Comparison of ENCODE assay signal across 25 mouse cellular contexts in the genomic region with DNA sequence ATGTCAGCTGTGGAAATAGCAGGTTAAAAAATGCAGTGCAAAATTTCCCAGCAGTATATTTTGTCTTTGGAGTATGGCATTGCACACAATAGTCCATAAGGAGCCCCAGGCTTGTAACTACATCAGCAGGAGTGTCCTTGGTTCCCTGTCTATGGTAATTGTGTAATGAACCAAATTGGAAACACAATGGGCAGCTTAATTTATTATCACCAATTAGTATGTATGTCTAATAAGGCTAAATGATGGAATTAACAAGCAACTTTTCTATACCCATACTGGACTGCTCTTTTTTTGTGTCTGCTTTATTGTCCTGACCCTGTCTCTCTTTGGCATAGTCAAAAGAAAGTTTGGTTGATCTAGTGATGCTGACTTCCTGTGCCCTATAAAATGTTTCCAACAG.
"Had no signal": no experiment of that assay in that cellular context is flagged by ENCODE, and none has a peak within 500 bp of the region (broad histone marks: within the 10 kb centered on the region; RNA-seq: fewer than 3 reads in every experiment).

No protein-coding gene starts in this region.

- DNase-seq: gastrocnemius, postnatal 14 days; gastrocnemius, postnatal 36 days; heart, adult 11 months; heart, adult 2 months; heart, postnatal 14 days; heart, postnatal 36 days; kidney, adult 11 months; kidney, adult 2 months; kidney, adult 9 months; kidney, postnatal 14 days; kidney, postnatal 36 days; liver had no signal

- ATAC-seq: hindbrain, postnatal 0 days; intestine, embryonic 16.5 days had no signal

- H3K9ac ChIP-seq: heart, embryonic 13.5 days; heart, embryonic 15.5 days; hindbrain, embryonic 13.5 days; hindbrain, embryonic 15.5 days; kidney, embryonic 15.5 days; limb, embryonic 12.5 days had no signal

- H3K4me2 ChIP-seq: heart, embryonic 11.5 days; heart, embryonic 13.5 days; heart, embryonic 15.5 days; hindbrain, embryonic 13.5 days; hindbrain, embryonic 15.5 days; kidney, embryonic 15.5 days; limb, embryonic 12.5 days; liver, embryonic 11.5 days had no signal

- H3K9me3 ChIP-seq: heart, embryonic 13.5 days; heart, embryonic 15.5 days; hindbrain, embryonic 13.5 days; hindbrain, embryonic 15.5 days; kidney, embryonic 15.5 days; limb, embryonic 10.5 days; limb, embryonic 12.5 days had no signal

- H3K36me3 ChIP-seq: heart, embryonic 13.5 days; heart, embryonic 15.5 days; hindbrain, embryonic 13.5 days; hindbrain, embryonic 15.5 days; kidney, embryonic 15.5 days; limb, embryonic 10.5 days; limb, embryonic 12.5 days had no signal

- H3K4me1 ChIP-seq: heart, embryonic 13.5 days; heart, embryonic 15.5 days; hindbrain, embryonic 15.5 days; kidney, embryonic 15.5 days; limb, embryonic 10.5 days; limb, embryonic 12.5 days had no signal

- H3K27me3 ChIP-seq: heart, embryonic 13.5 days; heart, embryonic 15.5 days; hindbrain, embryonic 13.5 days; hindbrain, embryonic 15.5 days; kidney, embryonic 15.5 days; limb, embryonic 12.5 days had no signal

- H3K4me3 ChIP-seq: heart, adult 2 months; heart, embryonic 13.5 days; heart, embryonic 15.5 days; hindbrain, embryonic 13.5 days; hindbrain, embryonic 15.5 days; kidney, embryonic 15.5 days; left cerebral cortex, adult 2 months; limb, embryonic 10.5 days; limb, embryonic 12.5 days had no signal

- H3K27ac ChIP-seq: heart, adult 2 months; heart, embryonic 13.5 days; heart, embryonic 15.5 days; hindbrain, embryonic 13.5 days; hindbrain, embryonic 15.5 days; hindbrain, postnatal 0 days; kidney, embryonic 15.5 days; kidney, postnatal 0 days; left cerebral cortex, adult 2 months; limb, embryonic 10.5 days; limb, embryonic 12.5 days had no signal
